Mouse (Mus musculus) testis, adult 2 months (tissue): ENCODE results near the gene Dynlt1c.
"Not testable (repeated sequence)": the region's sequence is repeated elsewhere in the genome, so short reads cannot be mapped to it uniquely, and the experiment has no call there.

Source experiments
- CTCF ChIP-seq: fragments of 200-500 bp; IDR thresholded peaks from 2 replicates; pipeline ENCODE4 v1.5.1; 2012; ENCODE audit warnings: low read depth, mild to moderate bottlenecking, inconsistent platforms, low read length, moderate library complexity; ENCODE audit not compliant: control insufficient read depth, insufficient read depth, insufficient replicate concordance
- POLR2A ChIP-seq: fragments of 200-500 bp; IDR thresholded peaks from 2 replicates; pipeline ENCODE4 v1.6.1; 2012; ENCODE audit warnings: low read depth, mild to moderate bottlenecking, inconsistent platforms, low read length, moderate library complexity; ENCODE audit not compliant: control insufficient read depth

- TF ChIP-seq CTCF, POLR2A: not testable (repeated sequence)
Observed at GRCm38 (mm10) chr17:6646841-6647240, 45.4 kb downstream of the Dynlt1c start.
